Mouse (Mus musculus) testis, adult 2 months (tissue): Measurements from ENCODE around the gene Osbpl7. TPM values are rescaled to one million over a fixed set of nuclear protein-coding genes. Genes with fewer than 3 reads are reported as not detected.

Source experiments
- H3K27ac ChIP-seq: fragments of 200-500 bp; 2 replicates; pipeline ENCODE4 v1.5.1; 2012; ENCODE audit warnings: low read depth, low read length; ENCODE audit not compliant: control insufficient read depth, insufficient read depth
- H3K27me3 ChIP-seq: fragments of 200-500 bp; 2 replicates; pipeline ENCODE4 v1.6.1; 2012; ENCODE audit warnings: mild to moderate bottlenecking, low read length, moderate library complexity; ENCODE audit not compliant: control insufficient read depth, insufficient read depth
- H3K36me3 ChIP-seq: fragments of 200-500 bp; 2 replicates; pipeline ENCODE4 v1.6.1; 2012; ENCODE audit warnings: mild to moderate bottlenecking, low read length; ENCODE audit not compliant: control insufficient read depth, insufficient read depth
- H3K4me1 ChIP-seq: fragments of 200-500 bp; 2 replicates; pipeline ENCODE4 v1.6.1; 2012; ENCODE audit warnings: low read length; ENCODE audit not compliant: control insufficient read depth, insufficient read depth
- H3K4me3 ChIP-seq: fragments of 200-500 bp; 2 replicates; pipeline ENCODE4 v1.5.1; 2012; ENCODE audit warnings: low read depth, mild to moderate bottlenecking, low read length, moderate library complexity, mixed read lengths; ENCODE audit not compliant: control insufficient read depth
- CTCF ChIP-seq: fragments of 200-500 bp; IDR thresholded peaks from 2 replicates; pipeline ENCODE4 v1.5.1; 2012; ENCODE audit warnings: low read depth, mild to moderate bottlenecking, inconsistent platforms, low read length, moderate library complexity; ENCODE audit not compliant: control insufficient read depth, insufficient read depth, insufficient replicate concordance
- POLR2A ChIP-seq: fragments of 200-500 bp; IDR thresholded peaks from 2 replicates; pipeline ENCODE4 v1.6.1; 2012; ENCODE audit warnings: low read depth, mild to moderate bottlenecking, inconsistent platforms, low read length, moderate library complexity; ENCODE audit not compliant: control insufficient read depth
- polyA plus RNA-seq: library from polyadenylated mRNA; depleted of rRNA; stranded (reverse); fragments of >200 nt; gene quantifications from 2 replicates; pipeline ENCODE4 v1.2.3, GENCODE M21; 2012

The Osbpl7 gene
- polyA plus RNA-seq, 1 experiment, result 82.3 TPM

- TF ChIP-seq POLR2A, result no peak
- TF ChIP-seq CTCF, result no peak
- H3K4me1 ChIP-seq, result no peaks in the 10 kb centered on the region
- H3K4me3 ChIP-seq, result no peak overlapping the region
- H3K27me3 ChIP-seq, result no peaks in the 10 kb centered on the region
- H3K36me3 ChIP-seq, result no peaks in the 10 kb centered on the region
- no peak overlapping the region for H3K27ac ChIP-seq
Observed at GRCm38 (mm10) chr11:97083401-97084140, 33.1 kb downstream of the Osbpl7 start.

GRCm38 (mm10) chr11:97084821-97085505 is 34.5 kb downstream of the Osbpl7 start:
- TF ChIP-seq CTCF (no peak), POLR2A (no peak)
- Histone ChIP-seq H3K27me3 (no peaks in the 10 kb centered on the region), H3K4me3 (no peak overlapping the region), H3K36me3 (no peaks in the 10 kb centered on the region), H3K27ac (no peak overlapping the region), H3K4me1 (no peaks in the 10 kb centered on the region)

GRCm38 (mm10) chr11:97086365-97086764 is 35.9 kb downstream of the Osbpl7 start:
- TF ChIP-seq POLR2A, result no peak

GRCm38 (mm10) chr11:97094600-97094999 is 44.2 kb downstream of the Osbpl7 start:
- Histone ChIP-seq H3K27ac (no peak overlapping the region), H3K4me1 (peaks cover 5% of the 10 kb centered on the region), H3K36me3 (no peaks in the 10 kb centered on the region), H3K27me3 (no peaks in the 10 kb centered on the region), H3K4me3 (no peak overlapping the region)
- no peak for TF ChIP-seq POLR2A
- no peak for TF ChIP-seq CTCF

More at GRCm38 (mm10) chr11:97086365-97086764, 35.9 kb downstream of the Osbpl7 start:
- Histone ChIP-seq H3K27me3 (no peaks in the 10 kb centered on the region), H3K27ac (no peak overlapping the region), H3K4me3 (no peak overlapping the region), H3K36me3 (no peaks in the 10 kb centered on the region), H3K4me1 (no peaks in the 10 kb centered on the region)

GRCm38 (mm10) chr11:97098791-97099190 is 48.4 kb downstream of the Osbpl7 start:
- H3K27me3 ChIP-seq, result no peaks in the 10 kb centered on the region
- peaks cover 5% of the 10 kb centered on the region for H3K4me1 ChIP-seq
- no peak overlapping the region for H3K27ac ChIP-seq
- no peaks in the 10 kb centered on the region for H3K36me3 ChIP-seq
- H3K4me3 ChIP-seq, result peak overlapping the region; percentile 28
- no peak for TF ChIP-seq CTCF
- TF ChIP-seq POLR2A, result no peak

- H3K36me3 ChIP-seq, result no peaks in the 10 kb centered on the region
- peaks cover 5% of the 10 kb centered on the region for H3K4me1 ChIP-seq
- TF ChIP-seq CTCF (peak; percentile 81; the same call in 1 of the 2 replicates), POLR2A (no peak)
- no peak overlapping the region for H3K27ac ChIP-seq
- H3K4me3 ChIP-seq, result no peak overlapping the region
- no peaks in the 10 kb centered on the region for H3K27me3 ChIP-seq
Observed at GRCm38 (mm10) chr11:97101722-97102121, 51.3 kb downstream of the Osbpl7 start.

GRCm38 (mm10) chr11:97103163-97104090 is 53.0 kb downstream of the Osbpl7 start:
- no peaks in the 10 kb centered on the region for H3K36me3 ChIP-seq
- no peak overlapping the region for H3K27ac ChIP-seq
- TF ChIP-seq CTCF, result no peak
- TF ChIP-seq POLR2A, result no peak
- H3K4me1 ChIP-seq, result peaks cover 5% of the 10 kb centered on the region
- no peaks in the 10 kb centered on the region for H3K27me3 ChIP-seq
- H3K4me3 ChIP-seq, result no peak overlapping the region
